Mouse (Mus musculus) liver, embryonic 14.5 days (tissue): ENCODE data around the gene Med12l.

Source experiments
- CTCF ChIP-seq: IDR thresholded peaks from 2 replicates; pipeline ENCODE4 v1.5.1; 2016; ENCODE audit warnings: antibody characterized with exemption, low read depth, control low read depth
- EP300 ChIP-seq: IDR thresholded peaks from 2 replicates; pipeline ENCODE4 v1.6.1; 2016; ENCODE audit warnings: antibody characterized with exemption, low read depth

GRCm38 (mm10) chr3:59230912-59231311 is 225.3 kb downstream of the Med12l start:
- no peak for TF ChIP-seq CTCF
- no peak for TF ChIP-seq EP300
